Mouse (Mus musculus) intestine, postnatal 0 days (tissue): ENCODE measurements around the gene Snrk. TPM values are rescaled to one million over a fixed set of nuclear protein-coding genes. Genes with fewer than 3 reads are reported as not detected.
A peak's percentile ranks its signal among the peaks of the same experiment; 100 is the strongest.

Experiments
- ATAC-seq: fragments of 200-750 bp; cut with Nextera tagmentation; 2 replicates; pipeline ENCODE4 v1.8.0; 2017; ENCODE audit warnings: mild to moderate bottlenecking, moderate TSS enrichment, moderate library complexity
- H3K27ac ChIP-seq: fragments of 300-500 bp; sonication (generic); 2 replicates; pipeline ENCODE4 v1.5.1; 2014; ENCODE audit warnings: mild to moderate bottlenecking, low read depth, low read length, moderate library complexity
- H3K27me3 ChIP-seq: fragments of 300-500 bp; sonication (generic); replicated peaks from 2 replicates; pipeline ENCODE4 v1.6.1; 2014; ENCODE audit warnings: low read length, mixed read lengths; ENCODE audit not compliant: control insufficient read depth, insufficient read depth
- H3K36me3 ChIP-seq: fragments of 300-500 bp; sonication (generic); 2 replicates; pipeline ENCODE4 v1.6.1; 2014; ENCODE audit warnings: mild to moderate bottlenecking, moderate library complexity; ENCODE audit not compliant: control insufficient read depth, insufficient read depth
- H3K4me1 ChIP-seq: fragments of 300-500 bp; sonication (generic); replicated peaks from 2 replicates; pipeline ENCODE4 v1.6.1; 2014; ENCODE audit warnings: antibody characterized with exemption, low read length, mixed read lengths; ENCODE audit not compliant: control insufficient read depth, insufficient read depth
- H3K4me2 ChIP-seq: fragments of 300-500 bp; sonication (generic); replicated peaks from 2 replicates; pipeline ENCODE4 v1.6.1; 2014; ENCODE audit warnings: low read depth, mild to moderate bottlenecking, moderate library complexity
- H3K4me3 ChIP-seq: fragments of 300-500 bp; sonication (generic); 2 replicates; pipeline ENCODE4 v1.5.1; 2014; ENCODE audit warnings: low read depth, low read length
- H3K9ac ChIP-seq: fragments of 300-500 bp; sonication (generic); 2 replicates; pipeline ENCODE4 v1.6.1; 2014; ENCODE audit warnings: mild to moderate bottlenecking, low read depth, low read length
- H3K9me3 ChIP-seq: fragments of 300-500 bp; sonication (generic); 2 replicates; pipeline ENCODE4 v1.6.1; 2016; ENCODE audit warnings: mixed run types; ENCODE audit not compliant: control insufficient read depth
- CTCF ChIP-seq: sonication (generic); IDR thresholded peaks from 2 replicates; pipeline ENCODE4 v1.5.1; 2016; ENCODE audit warnings: low read depth, mild to moderate bottlenecking, control low read depth, antibody characterized with exemption, moderate library complexity
- WGBS: fragments of 180-500 bp; shearing (Covaris S2); extraction: QIAGEN DNeasy Blood & Tissue Kit; methylation state at CpG from one replicate; pipeline ENCODE4 v1.1.7; 2014; 5-methylcytosine and 5-hydroxymethylcytosine counted together
- polyA plus RNA-seq: library from polyadenylated mRNA; unstranded; fragments of >200 nt; fragmentation: Nextera tagmentation; extraction: Ambion mirVana; gene quantifications from 2 replicates; pipeline ENCODE4 v1.2.1, GENCODE M21; 2015

Snrk gene
- polyA plus RNA-seq, 1 experiment from 2014 or later: 35.4 TPM

DNA sequence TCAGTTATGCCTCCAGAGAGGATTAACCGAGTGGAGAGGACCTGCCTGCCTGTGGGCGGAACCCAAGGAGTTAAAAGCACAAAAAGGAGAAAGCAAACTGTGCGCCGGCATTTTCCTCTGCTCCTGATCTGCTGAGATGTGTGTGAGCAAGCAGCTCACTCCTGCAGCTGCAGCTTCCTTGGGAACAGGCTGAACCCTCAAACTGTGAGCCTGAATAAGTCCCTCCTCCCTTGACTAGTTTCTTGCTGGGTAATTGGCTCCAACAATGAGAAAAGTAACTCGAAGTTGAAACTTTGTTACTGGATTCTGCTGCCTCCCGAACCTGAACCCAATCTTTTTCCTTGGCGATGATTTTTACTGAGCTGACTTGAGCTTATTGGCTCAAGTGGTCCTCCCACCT, 25.9 kb upstream of the Snrk start:
- ATAC-seq: no peak
- Histone ChIP-seq H3K9me3 (no peaks in the 10 kb centered on the region), H3K27me3 (no peaks in the 10 kb centered on the region), H3K9ac (no peak overlapping the region), H3K27ac (no peak overlapping the region; the same call in none of the 2 replicates), H3K4me1 (0 out of 2 replicates have a peak, but pooled peaks cover 3% of the 10 kb centered on the region), H3K36me3 (no peaks in the 10 kb centered on the region), H3K4me3 (no peak overlapping the region), H3K4me2 (no peak overlapping the region)
- TF ChIP-seq CTCF: no peak
- 56% methylated on average over 7 of the region's 7 CpGs for WGBS

DNA sequence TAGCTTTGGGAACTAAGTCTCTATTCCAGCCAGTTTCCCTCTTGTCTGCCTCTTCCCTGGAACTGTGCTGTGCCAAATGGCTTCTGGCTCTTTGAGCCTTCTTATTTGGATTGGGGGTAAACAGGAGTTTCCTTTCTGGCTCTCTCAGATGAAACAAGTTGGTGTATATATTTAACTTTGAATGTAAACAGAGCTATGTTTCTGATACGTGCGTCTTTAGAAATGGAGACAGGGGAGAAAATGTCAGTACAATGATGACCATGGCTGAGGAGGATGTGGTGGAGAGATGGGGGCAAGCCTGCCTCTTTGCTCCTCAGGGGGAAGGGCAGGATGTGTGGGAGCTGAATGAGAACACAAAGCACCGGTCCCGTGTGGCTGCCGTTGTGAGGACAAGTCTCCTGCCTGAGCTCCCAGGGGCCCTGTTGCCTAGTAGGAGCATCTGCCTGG, 25.3 kb upstream of the Snrk start:
- H3K36me3 ChIP-seq: no peaks in the 10 kb centered on the region
- H3K4me2 ChIP-seq: no peak overlapping the region
- H3K27ac ChIP-seq: peak overlapping the region; percentile 21
- H3K9me3 ChIP-seq: no peaks in the 10 kb centered on the region
- H3K27me3 ChIP-seq: no peaks in the 10 kb centered on the region
- TF ChIP-seq CTCF: no peak
- 41% methylated on average over 5 of the region's 5 CpGs for WGBS
- H3K4me1 ChIP-seq: 0 out of 2 replicates have a peak, but pooled peaks cover 3% of the 10 kb centered on the region
- no peak for ATAC-seq
- H3K4me3 ChIP-seq: no peak overlapping the region
- no peak overlapping the region for H3K9ac ChIP-seq

DNA sequence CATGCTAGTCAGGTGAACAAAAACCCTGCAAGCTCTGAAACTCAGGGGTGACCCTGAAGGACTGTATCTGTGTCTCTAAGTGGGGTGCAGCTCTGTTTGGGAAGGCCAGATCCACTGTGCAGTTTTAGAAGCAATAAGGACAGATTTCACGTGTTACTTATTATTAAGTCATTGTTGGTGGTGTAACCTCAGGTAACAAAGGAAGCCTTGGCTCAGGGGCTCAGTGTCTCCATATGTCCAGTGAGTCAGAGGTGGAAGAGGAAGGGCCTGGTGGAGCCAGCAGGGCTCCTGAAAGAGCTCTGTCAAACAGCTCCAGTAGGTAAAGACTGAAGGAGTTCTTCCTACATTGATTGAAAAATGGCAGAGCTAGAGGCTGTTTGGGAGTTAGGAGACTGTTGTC, 22.9 kb upstream of the Snrk start:
- no peak for TF ChIP-seq CTCF
- 0 out of 2 replicates have a peak, but pooled peaks cover 3% of the 10 kb centered on the region for H3K4me1 ChIP-seq
- 77% methylated on average over 1 of the region's 1 CpGs for WGBS
- ATAC-seq: no peak
- H3K4me2 ChIP-seq: no peak overlapping the region
- H3K36me3 ChIP-seq: no peaks in the 10 kb centered on the region
- H3K4me3 ChIP-seq: no peak overlapping the region
- no peaks in the 10 kb centered on the region for H3K9me3 ChIP-seq
- H3K9ac ChIP-seq: no peak overlapping the region
- no peak overlapping the region for H3K27ac ChIP-seq
- H3K27me3 ChIP-seq: no peaks in the 10 kb centered on the region

DNA sequence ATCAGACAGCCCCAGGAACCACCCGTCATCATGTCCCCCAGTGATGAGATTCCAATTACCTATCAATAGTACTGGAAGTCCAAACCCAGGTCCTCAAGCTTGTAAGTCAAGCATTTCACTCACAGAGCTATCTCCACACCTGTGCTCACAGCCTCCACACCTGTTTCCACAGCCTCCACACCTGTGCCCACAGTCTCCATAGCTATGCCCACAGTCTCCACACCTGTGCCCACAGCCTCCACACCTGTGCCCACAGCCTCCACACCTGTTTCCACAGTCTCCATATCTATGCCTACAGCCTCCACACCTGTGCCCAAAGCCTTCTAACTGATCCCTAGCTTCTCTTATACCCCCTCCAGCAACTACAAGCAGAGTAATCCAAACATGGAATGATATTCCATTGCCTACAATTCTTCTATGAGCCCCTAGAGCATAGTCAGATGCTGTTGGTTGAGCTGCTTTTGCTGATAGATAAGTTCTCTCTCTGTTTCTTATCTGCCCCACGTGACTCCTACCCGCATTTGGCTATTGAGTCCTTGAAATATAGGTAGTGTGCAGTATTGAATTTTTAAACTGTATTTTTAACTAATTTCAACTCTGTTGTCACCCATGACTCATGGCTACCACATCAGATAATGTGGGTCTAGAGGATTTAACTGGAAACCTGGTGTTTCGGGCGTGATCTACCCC, 20.1 kb upstream of the Snrk start:
- Histone ChIP-seq H3K4me1 (no peaks in the 10 kb centered on the region), H3K27me3 (no peaks in the 10 kb centered on the region), H3K27ac (no peak overlapping the region), H3K36me3 (no peaks in the 10 kb centered on the region), H3K9ac (no peak overlapping the region), H3K4me2 (no peak overlapping the region), H3K4me3 (no peak overlapping the region), H3K9me3 (no peaks in the 10 kb centered on the region)
- WGBS: 87% methylated on average over 5 of the region's 5 CpGs
- ATAC-seq: no peak
- no peak for TF ChIP-seq CTCF

DNA sequence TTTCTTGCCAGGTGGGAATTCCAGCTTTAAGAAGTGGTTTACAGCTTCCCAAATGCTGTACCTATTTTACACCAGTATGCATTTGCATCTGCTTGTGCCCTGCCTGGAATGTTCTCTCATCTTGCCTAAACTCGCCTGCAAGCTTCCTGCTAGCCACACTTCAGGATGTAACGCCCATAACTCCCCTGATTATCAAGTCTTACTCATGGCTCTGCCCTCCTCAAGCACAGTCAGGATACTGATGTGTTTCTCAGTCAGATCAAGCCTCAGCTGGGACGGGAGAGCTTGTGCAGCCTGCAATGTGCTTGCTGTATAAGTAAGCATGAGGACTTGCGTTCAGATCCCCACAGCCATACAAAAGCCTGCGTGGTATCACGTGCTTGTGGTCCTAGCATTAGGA, 19.5 kb upstream of the Snrk start:
- Histone ChIP-seq H3K9me3 (no peaks in the 10 kb centered on the region), H3K4me1 (no peaks in the 10 kb centered on the region), H3K27ac (no peak overlapping the region), H3K4me3 (no peak overlapping the region), H3K9ac (no peak overlapping the region), H3K27me3 (no peaks in the 10 kb centered on the region), H3K36me3 (no peaks in the 10 kb centered on the region), H3K4me2 (no peak overlapping the region)
- WGBS: 77% methylated on average over 6 of the region's 6 CpGs
- no peak for ATAC-seq
- TF ChIP-seq CTCF: no peak

DNA sequence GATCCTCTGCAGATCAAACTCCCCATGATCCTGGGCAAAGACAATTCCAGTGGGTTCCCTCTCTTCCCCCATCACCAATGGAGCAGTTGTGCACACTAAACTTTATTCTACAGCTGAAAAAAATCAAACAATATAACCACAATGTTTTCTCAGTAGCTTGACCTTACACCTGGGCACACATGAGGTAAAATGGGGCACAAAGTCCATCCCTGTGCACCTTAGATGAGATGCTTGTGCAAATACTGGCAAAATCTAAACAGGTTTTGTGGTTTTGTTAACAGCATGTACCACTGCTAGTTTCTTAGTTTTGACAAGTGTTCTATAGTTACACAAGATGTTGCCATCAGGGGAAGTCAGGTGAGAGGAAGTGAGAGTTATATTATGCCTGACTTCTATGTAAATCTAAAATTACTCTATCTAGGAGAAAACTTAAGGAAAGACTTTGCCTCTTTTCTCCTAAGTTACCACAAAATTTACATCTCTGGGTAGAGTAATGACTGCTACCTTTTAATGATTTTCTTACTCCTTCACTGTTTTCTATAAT, 16.4 kb upstream of the Snrk start:
- no peak for TF ChIP-seq CTCF
- ATAC-seq: peak; percentile 50; the same call in 1 of the 2 replicates

More for the DNA sequence above, 16.4 kb upstream of the Snrk start:
- H3K4me1 ChIP-seq: no peaks in the 10 kb centered on the region
- H3K4me2 ChIP-seq: no peak overlapping the region
- no peak overlapping the region for H3K4me3 ChIP-seq
- no peak overlapping the region for H3K27ac ChIP-seq
- no peaks in the 10 kb centered on the region for H3K9me3 ChIP-seq
- no peak overlapping the region for H3K9ac ChIP-seq
- no peaks in the 10 kb centered on the region for H3K27me3 ChIP-seq
- no peaks in the 10 kb centered on the region for H3K36me3 ChIP-seq
